Mouse (Mus musculus): ENCODE data around the gene Echs1. TPM values are rescaled to one million over a fixed set of nuclear protein-coding genes. Genes with fewer than 3 reads are reported as not detected.

Echs1 gene
- polyA plus RNA-seq, 1 experiment from 2014 or later, result 120 TPM

- Histone ChIP-seq H3K9me3 (no peaks in the 10 kb centered on the region), H3K27ac (replicated peaks) (peak overlapping the region; percentile 81), H3K4me1 (peaks cover 42% of the 10 kb centered on the region), H3K27me3 (peaks cover 7% of the 10 kb centered on the region; the same call in 1 of the 2 replicates), H3K36me3 (no peaks in the 10 kb centered on the region), H3K9ac (replicated peaks) (peak overlapping the region; percentile 69), H3K4me2 (replicated peaks) (peak overlapping the region; percentile 69), H3K4me3 (peak overlapping the region; percentile 49)
- peak; percentile 69 for ATAC-seq (replicated peaks)
- 2% methylated on average over 53 of the region's 53 CpGs for WGBS
Observed at GRCm38 (mm10) chr7:140057413-140058407, 58.6 kb downstream of the Echs1 start.

Other genes with a start within 250 kb of the Echs1 start
- 4.9 and 5.1 TPM in 2 replicates for gene Kndc1, start 221.8 kb downstream of the Echs1 start, polyA plus RNA-seq (2015; fragmentation: Nextera tagmentation; extraction: Ambion mirVana)
- gene Utf1, start 172.7 kb downstream of the Echs1 start, polyA plus RNA-seq (2015; fragmentation: Nextera tagmentation; extraction: Ambion mirVana), result not detected in 2 replicates
- 0.64 and 0.99 TPM in 2 replicates for gene 6430531B16Rik, start 137.7 kb downstream of the Echs1 start, polyA plus RNA-seq (2015; fragmentation: Nextera tagmentation; extraction: Ambion mirVana)
- gene Adam8, start 123.9 kb downstream of the Echs1 start, polyA plus RNA-seq (2015; fragmentation: Nextera tagmentation; extraction: Ambion mirVana), result 3.1 and 3.9 TPM in 2 replicates
- gene Zfp511, start 80.1 kb downstream of the Echs1 start, polyA plus RNA-seq (2015; fragmentation: Nextera tagmentation; extraction: Ambion mirVana), result 55.8 and 56.6 TPM in 2 replicates
- 69.0 and 69.2 TPM in 2 replicates for gene Tubgcp2, start 79.8 kb downstream of the Echs1 start, polyA plus RNA-seq (2015; fragmentation: Nextera tagmentation; extraction: Ambion mirVana)
- 0.73 TPM in 2 replicates for gene Msx3, start 67.4 kb downstream of the Echs1 start, polyA plus RNA-seq (2015; fragmentation: Nextera tagmentation; extraction: Ambion mirVana)
- 108 and 117 TPM in 2 replicates for gene Caly, start 33.9 kb downstream of the Echs1 start, polyA plus RNA-seq (2015; fragmentation: Nextera tagmentation; extraction: Ambion mirVana)
- gene Prap1, start 23.1 kb downstream of the Echs1 start, polyA plus RNA-seq (2015; fragmentation: Nextera tagmentation; extraction: Ambion mirVana), result not detected in 2 replicates
- 18.5 and 18.9 TPM in 2 replicates for gene Fuom, start 14.0 kb downstream of the Echs1 start, polyA plus RNA-seq (2015; fragmentation: Nextera tagmentation; extraction: Ambion mirVana)
- 7.5 and 8.6 TPM in 2 replicates for gene Paox, start 677 bp downstream of the Echs1 start, polyA plus RNA-seq (2015; fragmentation: Nextera tagmentation; extraction: Ambion mirVana)
- 35.1 and 36.7 TPM in 2 replicates for gene Mtg1, start 21.1 kb upstream of the Echs1 start, polyA plus RNA-seq (2015; fragmentation: Nextera tagmentation; extraction: Ambion mirVana)
- 15.2 and 15.7 TPM in 2 replicates for gene Sprn, start 38.4 kb upstream of the Echs1 start, polyA plus RNA-seq (2015; fragmentation: Nextera tagmentation; extraction: Ambion mirVana)
- gene Olfr522, start 48.3 kb upstream of the Echs1 start, polyA plus RNA-seq (2015; fragmentation: Nextera tagmentation; extraction: Ambion mirVana), result not detected in 2 replicates
- not detected in 2 replicates for gene Olfr523, start 56.7 kb upstream of the Echs1 start, polyA plus RNA-seq (2015; fragmentation: Nextera tagmentation; extraction: Ambion mirVana)
- gene Olfr524, start 89.5 kb upstream of the Echs1 start, polyA plus RNA-seq (2015; fragmentation: Nextera tagmentation; extraction: Ambion mirVana), result not detected in 2 replicates
- gene Cd163l1, start 101.8 kb upstream of the Echs1 start, polyA plus RNA-seq (2015; fragmentation: Nextera tagmentation; extraction: Ambion mirVana), result not detected in 2 replicates
- gene 5830411N06Rik, start 130.8 kb upstream of the Echs1 start, polyA plus RNA-seq (2015; fragmentation: Nextera tagmentation; extraction: Ambion mirVana), result not detected in 2 replicates
- gene Olfr525, start 204.4 kb upstream of the Echs1 start, polyA plus RNA-seq (2015; fragmentation: Nextera tagmentation; extraction: Ambion mirVana), result not detected in 2 replicates
- gene Olfr527, start 217.5 kb upstream of the Echs1 start, polyA plus RNA-seq (2015; fragmentation: Nextera tagmentation; extraction: Ambion mirVana), result not detected in 2 replicates
- not detected in 2 replicates for gene Olfr60, start 245.2 kb upstream of the Echs1 start, polyA plus RNA-seq (2015; fragmentation: Nextera tagmentation; extraction: Ambion mirVana)

All from forebrain, embryonic 15.5 days (tissue).